Mouse (Mus musculus) spleen, adult 2 months (tissue): ENCODE data around the gene Prdm8. TPM values are rescaled to one million over a fixed set of nuclear protein-coding genes. Genes with fewer than 3 reads are reported as not detected.

Experiments used
- DNase-seq, 2 experiments: peaks; one replicate each; pipeline versions ENCODE4 v3.0.0 to v3.0.0-alpha.2; 2012 to 2021; ENCODE audit warnings: low spot score in 2 of 2, low read depth in 1 of 2
- H3K27ac ChIP-seq: fragments of 200-500 bp; 2 replicates; pipeline ENCODE4 v1.5.1; 2012; ENCODE audit warnings: low read length, inconsistent platforms; ENCODE audit not compliant: insufficient read depth
- H3K27me3 ChIP-seq: fragments of 200-500 bp; 2 replicates; pipeline ENCODE4 v1.6.1; 2012; ENCODE audit warnings: mild to moderate bottlenecking, moderate library complexity, low read length, inconsistent platforms; ENCODE audit not compliant: control insufficient read depth, insufficient read depth
- H3K36me3 ChIP-seq: fragments of 200-500 bp; 2 replicates; pipeline ENCODE4 v1.6.1; 2012; ENCODE audit warnings: mild to moderate bottlenecking, low read length, inconsistent platforms; ENCODE audit not compliant: control insufficient read depth, insufficient read depth
- H3K4me1 ChIP-seq: fragments of 200-500 bp; 2 replicates; pipeline ENCODE4 v1.6.1; 2011; ENCODE audit warnings: inconsistent platforms; ENCODE audit not compliant: control insufficient read depth, insufficient read depth, insufficient read length
- H3K4me3 ChIP-seq: fragments of 200-500 bp; 2 replicates; pipeline ENCODE4 v1.5.1; 2011; ENCODE audit warnings: mild to moderate bottlenecking, inconsistent platforms; ENCODE audit not compliant: insufficient read depth, insufficient read length; ENCODE audit errors: extremely low read depth
- CTCF ChIP-seq: fragments of 200-500 bp; IDR thresholded peaks from 2 replicates; pipeline ENCODE4 v1.5.1; 2011; ENCODE audit warnings: mild to moderate bottlenecking, inconsistent platforms; ENCODE audit not compliant: insufficient read depth, insufficient read length, insufficient replicate concordance; ENCODE audit errors: extremely low read depth
- POLR2A ChIP-seq: fragments of 200-500 bp; IDR thresholded peaks from 2 replicates; pipeline ENCODE4 v1.6.1; 2011; ENCODE audit warnings: low read depth, low read length, inconsistent platforms
- WGBS: fragments of 180-500 bp; shearing (Covaris S2); methylation state at CpG from one replicate; pipeline ENCODE4 v1.1.7; 2018; 5-methylcytosine and 5-hydroxymethylcytosine counted together
- polyA plus RNA-seq: library from polyadenylated mRNA; depleted of rRNA; stranded (reverse); fragments of >200 nt; gene quantifications from 2 replicates; pipeline ENCODE4 v1.2.3, GENCODE M21; 2012

The Prdm8 gene
- polyA plus RNA-seq, 1 experiment = 0.02 TPM

- Histone ChIP-seq H3K27me3 (no peaks in the 10 kb centered on the region), H3K4me1 (no peaks in the 10 kb centered on the region), H3K4me3 (no peak overlapping the region), H3K27ac (no peak overlapping the region), H3K36me3 (no peaks in the 10 kb centered on the region)
- TF ChIP-seq POLR2A = no peak
- 20% methylated on average over 7 of the region's 7 CpGs for WGBS
- DNase-seq = no peak
Observed at GRCm38 (mm10) chr5:98198412-98199218, 31.6 kb downstream of the Prdm8 start.

GRCm38 (mm10) chr5:98199219-98199552, 32.2 kb downstream of the Prdm8 start:
- 7% methylated on average over 7 of the region's 7 CpGs for WGBS
- no peak overlapping the region for H3K4me3 ChIP-seq
- TF ChIP-seq CTCF = no peak
- no peak for TF ChIP-seq POLR2A

GRCm38 (mm10) chr5:98201606-98202005, 34.6 kb downstream of the Prdm8 start:
- H3K27me3 ChIP-seq = no peaks in the 10 kb centered on the region
- no peak for DNase-seq

More at GRCm38 (mm10) chr5:98199219-98199552, 32.2 kb downstream of the Prdm8 start:
- H3K27me3 ChIP-seq = no peaks in the 10 kb centered on the region
- no peak for DNase-seq
- H3K27ac ChIP-seq = no peak overlapping the region
- H3K36me3 ChIP-seq = no peaks in the 10 kb centered on the region
- no peaks in the 10 kb centered on the region for H3K4me1 ChIP-seq

GRCm38 (mm10) chr5:98202996-98203395, 36.0 kb downstream of the Prdm8 start:
- TF ChIP-seq POLR2A (no peak), CTCF (no peak)
- DNase-seq = no peak
- Histone ChIP-seq H3K4me1 (no peaks in the 10 kb centered on the region), H3K27me3 (no peaks in the 10 kb centered on the region), H3K36me3 (no peaks in the 10 kb centered on the region), H3K4me3 (no peak overlapping the region), H3K27ac (no peak overlapping the region)
- WGBS = 77% methylated on average over 4 of the region's 4 CpGs

More at GRCm38 (mm10) chr5:98201606-98202005, 34.6 kb downstream of the Prdm8 start:
- no peaks in the 10 kb centered on the region for H3K4me1 ChIP-seq
- H3K36me3 ChIP-seq = no peaks in the 10 kb centered on the region
- H3K27ac ChIP-seq = no peak overlapping the region
- TF ChIP-seq CTCF (no peak), POLR2A (no peak)
- WGBS = 84% methylated on average over 3 of the region's 3 CpGs
- H3K4me3 ChIP-seq = no peak overlapping the region

GRCm38 (mm10) chr5:98212501-98212900, 45.5 kb downstream of the Prdm8 start:
- TF ChIP-seq CTCF = no peak

GRCm38 (mm10) chr5:98221956-98222355, 55.0 kb downstream of the Prdm8 start:
- no peak overlapping the region for H3K4me3 ChIP-seq

More at GRCm38 (mm10) chr5:98212501-98212900, 45.5 kb downstream of the Prdm8 start:
- DNase-seq = no peak
- no peak overlapping the region for H3K4me3 ChIP-seq
- H3K27ac ChIP-seq = no peak overlapping the region
- WGBS = 77% methylated on average over 4 of the region's 4 CpGs
- H3K27me3 ChIP-seq = no peaks in the 10 kb centered on the region
- no peaks in the 10 kb centered on the region for H3K4me1 ChIP-seq
- no peaks in the 10 kb centered on the region for H3K36me3 ChIP-seq

GRCm38 (mm10) chr5:98226710-98227109, 59.7 kb downstream of the Prdm8 start:
- WGBS = 86% methylated on average over 2 of the region's 2 CpGs
- TF ChIP-seq CTCF (no peak), POLR2A (no peak)
- no peak for DNase-seq
- Histone ChIP-seq H3K27ac (no peak overlapping the region), H3K27me3 (no peaks in the 10 kb centered on the region), H3K36me3 (no peaks in the 10 kb centered on the region), H3K4me1 (no peaks in the 10 kb centered on the region), H3K4me3 (no peak overlapping the region)

More at GRCm38 (mm10) chr5:98221956-98222355, 55.0 kb downstream of the Prdm8 start:
- no peaks in the 10 kb centered on the region for H3K36me3 ChIP-seq
- no peak for DNase-seq
- no peaks in the 10 kb centered on the region for H3K27me3 ChIP-seq
- 84% methylated on average over 4 of the region's 4 CpGs for WGBS
- H3K4me1 ChIP-seq = no peaks in the 10 kb centered on the region
- TF ChIP-seq POLR2A = no peak
- TF ChIP-seq CTCF = no peak
- no peak overlapping the region for H3K27ac ChIP-seq
